8 mouse cellular contexts compared by ENCODE assay signal in genomic region chr11:98202641-98203350, GRCm38 (mm10). TPM values are rescaled to one million over a fixed set of nuclear protein-coding genes. Genes with fewer than 3 reads are reported as not detected.
A peak's percentile ranks its signal among the peaks of the same experiment; 100 is the strongest.
DNase-seq lines count a peak whose midpoint lies in the region; ATAC-seq lines count a peak whose summit lies in the region.

Cdk12 (plus strand) TSS chr11:98203059.

- H3K9ac ChIP-seq in hindbrain, embryonic 12.5 days, result peak within 1 kb of the TSS; percentile 99

- H3K9me3 ChIP-seq in hindbrain, embryonic 12.5 days (replicated peaks), result no peaks in the 10 kb centered on the region

- peak within 1 kb of the TSS; percentile 99 for H3K4me2 ChIP-seq in hindbrain, embryonic 12.5 days (replicated peaks)

- H3K36me3 ChIP-seq in hindbrain, embryonic 12.5 days, result no peaks in the 10 kb centered on the region

- peak; percentile 100 for DNase-seq in NIH3T3 (ENCODE audit: low read depth)
- peak; percentile 99 for DNase-seq in cerebellum, postnatal 10 days
- peak; percentile 92 to 93 for DNase-seq in frontal cortex, postnatal 10 days (ENCODE audit: low spot score in 2 of 2)
- peak; percentile 95 to 97 for DNase-seq in layer of hippocampus, postnatal 14 days (ENCODE audit: low spot score in 2 of 2)
- DNase-seq in lung, postnatal 14 days, result peak; percentile 96
- DNase-seq in retina, adult 2 months (ENCODE audit: low read depth, low spot score), result peak; percentile 97
- DNase-seq in thymus, postnatal 36 days, result peak; percentile 95 to 96

- H3K27me3 ChIP-seq in hindbrain, embryonic 12.5 days, result no peaks in the 10 kb centered on the region

- peaks cover 13% of the 10 kb centered on the region for H3K4me1 ChIP-seq in hindbrain, embryonic 12.5 days

- peak within 1 kb of the TSS; percentile 100 for H3K27ac ChIP-seq in hindbrain, embryonic 12.5 days

- H3K4me3 ChIP-seq in hindbrain, embryonic 12.5 days, result peak within 1 kb of the TSS; percentile 86

- WGBS in hindbrain, embryonic 12.5 days, result under 1% methylated on average over 57 of the region's 63 CpGs

- ATAC-seq in hindbrain, embryonic 12.5 days (ENCODE audit: low FRiP score), result peak; percentile 96

RNA-seq across cellular contexts. Expression of gene Cdk12, which starts in this region (rescaled TPM):
- polyA plus RNA-seq in hindbrain, embryonic 12.5 days (2016; fragmentation: Nextera tagmentation; extraction: Ambion mirVana), result 14.6 and 15.1 TPM in 2 replicates
- total RNA-seq in layer of hippocampus, postnatal 14 days (2021), result 10 to 100 TPM; 36.9 to 37.2 TPM

Comparison
In these comparisons a context has a peak if more than half of its experiments do, and no peak if none do; other contexts are left out.
1. Peak in every context shown above with its lines: DNase-seq, ATAC-seq, H3K4me3 ChIP-seq and H3K27ac ChIP-seq.